Mouse (Mus musculus) layer of hippocampus, adult 9-11 months (tissue): ENCODE measurements around the gene Celf1.
"Not testable (repeated sequence)": the region's sequence is repeated elsewhere in the genome, so short reads cannot be mapped to it uniquely, and the experiment has no call there.

Source experiments
- DNase-seq: peaks from one replicate; pipeline ENCODE4 v3.0.0; 2022

The Celf1 gene

DNA sequence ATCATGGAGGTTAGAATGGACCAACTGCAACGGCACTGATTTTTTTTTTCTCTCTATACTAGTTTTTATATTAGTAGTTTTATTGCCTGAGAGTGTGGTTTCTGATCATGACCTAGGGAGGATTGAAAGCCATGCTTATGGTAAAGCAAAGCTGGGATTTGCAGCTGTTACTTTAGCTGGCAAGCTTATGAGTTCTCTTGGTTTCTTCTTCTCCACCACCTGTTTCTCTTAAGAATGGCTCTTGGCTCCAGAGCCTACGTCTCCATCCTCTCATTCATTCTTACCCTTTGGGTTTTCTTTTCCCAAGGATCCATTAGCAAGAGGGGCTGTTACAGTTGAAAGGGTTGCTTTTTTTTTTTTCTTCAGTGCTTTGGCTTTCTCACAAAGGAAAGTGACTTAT is 1.6 kb downstream of the Celf1 start:
- DNase-seq: no peak

DNA sequence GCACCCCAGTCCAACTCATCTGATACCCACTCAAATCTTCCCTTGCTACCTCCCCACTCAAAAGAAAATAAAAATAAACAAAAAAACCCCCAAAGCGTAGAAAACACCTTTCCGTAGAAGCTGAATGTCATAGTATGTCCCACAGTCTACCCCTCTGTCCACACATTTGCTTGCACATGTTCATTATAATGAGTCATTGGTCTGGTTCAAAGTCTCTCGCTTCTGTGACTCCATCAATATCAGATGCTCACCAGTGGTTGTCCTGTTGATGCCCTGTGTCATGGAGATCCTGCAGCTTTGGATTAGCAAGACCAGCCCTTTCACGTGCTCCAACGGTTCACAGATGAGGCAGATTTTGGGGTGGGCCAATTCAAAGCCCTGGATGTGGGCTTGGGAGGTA is 10.0 kb downstream of the Celf1 start:
- no peak for DNase-seq

DNA sequence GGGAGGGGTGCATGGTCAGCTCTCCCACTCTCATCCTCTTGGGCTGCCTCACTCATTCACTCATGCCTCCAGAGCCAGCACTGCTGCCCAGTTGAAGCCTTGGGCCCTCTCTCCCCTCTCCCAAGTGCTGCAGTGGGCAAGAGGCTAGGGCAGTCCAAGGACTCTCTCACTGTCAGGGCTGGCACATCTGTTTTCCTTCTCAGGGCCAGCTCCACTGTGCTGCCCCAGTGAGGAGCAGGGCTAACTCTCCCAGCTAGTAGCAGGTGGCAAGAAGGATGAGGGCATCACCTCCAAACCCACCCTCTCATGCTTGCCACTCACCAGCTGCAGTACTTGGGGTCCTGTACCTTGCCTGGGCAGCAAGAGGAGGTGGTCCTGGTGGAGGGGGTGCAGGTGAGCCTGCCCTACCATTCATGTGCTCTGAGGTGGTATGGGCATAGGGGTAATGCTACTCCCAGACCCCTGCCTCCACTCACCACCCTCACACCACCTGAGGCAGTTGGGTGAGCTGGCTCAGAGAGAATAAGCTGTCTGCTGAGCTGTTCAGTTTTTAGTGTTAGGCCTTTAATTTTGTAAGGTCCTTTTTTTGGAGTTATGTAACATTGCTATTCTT is 10.5 kb downstream of the Celf1 start:
- no peak for DNase-seq

DNA sequence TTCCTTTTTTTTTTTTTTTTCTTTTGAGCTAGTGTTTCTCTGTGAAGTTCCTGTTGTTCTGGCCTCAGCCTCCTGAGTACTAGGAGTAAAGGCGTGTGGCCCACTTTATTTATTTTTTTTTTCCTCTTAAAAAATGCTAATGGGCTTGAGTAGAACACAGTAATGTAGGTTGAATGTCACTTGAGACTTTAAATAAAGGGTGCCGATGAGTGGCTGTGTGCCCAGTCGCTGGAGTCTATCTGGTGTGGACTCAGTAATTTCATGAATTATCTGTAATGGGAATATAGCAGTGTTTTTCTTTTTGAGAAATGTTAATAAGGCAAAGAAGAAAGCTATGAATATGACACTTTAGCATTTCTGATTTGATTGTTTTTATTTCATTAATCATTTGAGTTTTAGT is 13.3 kb downstream of the Celf1 start:
- no peak for DNase-seq

DNA sequence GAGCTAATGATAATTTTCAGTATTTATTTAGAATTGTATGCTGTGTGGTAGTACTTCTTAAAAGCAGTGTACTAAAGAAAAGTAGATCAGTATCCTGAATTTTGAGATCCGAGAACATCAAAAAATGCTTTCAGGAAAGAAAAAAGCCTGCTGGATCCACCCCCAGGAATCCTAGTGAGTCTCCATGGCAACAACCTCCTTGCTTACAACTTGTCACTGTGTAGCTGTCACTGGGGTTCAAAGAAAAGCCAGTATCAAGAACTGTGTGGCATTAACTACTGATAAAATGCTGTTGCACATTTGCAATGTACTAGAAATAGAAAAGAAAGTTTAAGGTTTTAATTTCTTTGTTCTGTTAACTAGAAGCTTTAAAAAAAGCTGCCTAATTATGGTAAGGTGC is 15.9 kb downstream of the Celf1 start:
- peak; percentile 49 for DNase-seq

DNA sequence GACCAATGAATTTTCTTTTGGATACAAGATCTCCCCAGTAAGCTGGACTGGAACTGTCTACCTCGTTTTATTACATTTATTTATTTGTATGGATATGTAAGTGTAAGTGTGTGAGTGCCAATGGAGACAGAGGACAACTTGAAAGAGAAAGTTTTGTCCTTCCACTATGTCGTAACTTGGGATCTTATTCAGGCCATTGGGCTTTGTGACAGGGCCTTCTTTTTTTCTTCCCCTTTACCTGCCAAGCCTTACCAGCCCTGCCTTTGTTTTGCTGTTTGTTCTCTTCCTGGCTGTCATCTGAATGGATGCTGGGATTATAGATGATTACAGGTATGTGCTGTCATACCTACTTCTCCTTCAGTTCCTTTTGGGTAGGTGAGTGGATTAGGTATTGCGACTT is 18.7 kb downstream of the Celf1 start:
- no peak for DNase-seq

DNA sequence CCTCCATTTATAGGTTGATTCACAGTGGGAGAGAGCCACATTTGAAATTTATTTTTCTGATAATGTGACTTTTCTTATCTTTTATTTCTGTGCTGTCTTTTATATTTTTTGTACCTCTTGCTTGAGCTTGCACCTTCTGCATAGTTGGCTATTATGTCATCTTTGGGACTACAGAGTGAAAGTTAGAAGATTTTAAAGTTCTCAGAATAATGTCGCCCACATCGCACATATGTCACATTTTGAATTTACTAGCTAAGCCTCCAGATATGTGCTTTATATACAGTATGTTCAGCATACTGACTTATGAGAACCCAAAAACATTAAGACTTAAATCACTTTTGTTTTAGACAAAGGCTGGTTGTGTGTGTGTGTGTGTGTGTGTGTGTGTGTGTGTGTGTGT is 19.8 kb downstream of the Celf1 start:
- DNase-seq: peak; percentile 27

DNA sequence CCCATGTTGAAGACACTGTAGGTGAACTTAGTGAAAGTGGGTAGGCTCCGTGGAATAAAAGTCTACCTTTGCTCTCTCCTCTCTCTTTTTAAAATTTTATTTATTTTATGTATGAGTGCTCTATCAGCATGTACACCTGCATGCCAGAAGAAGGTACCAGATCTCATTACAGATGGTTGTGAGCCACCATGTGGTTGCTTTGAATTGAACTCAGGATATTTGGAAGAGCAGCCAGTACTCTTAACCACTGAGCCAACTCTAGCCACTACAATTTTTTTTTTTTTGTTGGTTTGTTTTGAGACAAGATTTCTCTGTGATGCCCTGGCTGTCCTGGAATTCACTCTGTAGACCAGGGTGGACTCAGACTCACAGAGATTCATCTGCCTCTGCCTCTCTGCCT is 23.1 kb downstream of the Celf1 start:
- DNase-seq: peak; percentile 55

DNA sequence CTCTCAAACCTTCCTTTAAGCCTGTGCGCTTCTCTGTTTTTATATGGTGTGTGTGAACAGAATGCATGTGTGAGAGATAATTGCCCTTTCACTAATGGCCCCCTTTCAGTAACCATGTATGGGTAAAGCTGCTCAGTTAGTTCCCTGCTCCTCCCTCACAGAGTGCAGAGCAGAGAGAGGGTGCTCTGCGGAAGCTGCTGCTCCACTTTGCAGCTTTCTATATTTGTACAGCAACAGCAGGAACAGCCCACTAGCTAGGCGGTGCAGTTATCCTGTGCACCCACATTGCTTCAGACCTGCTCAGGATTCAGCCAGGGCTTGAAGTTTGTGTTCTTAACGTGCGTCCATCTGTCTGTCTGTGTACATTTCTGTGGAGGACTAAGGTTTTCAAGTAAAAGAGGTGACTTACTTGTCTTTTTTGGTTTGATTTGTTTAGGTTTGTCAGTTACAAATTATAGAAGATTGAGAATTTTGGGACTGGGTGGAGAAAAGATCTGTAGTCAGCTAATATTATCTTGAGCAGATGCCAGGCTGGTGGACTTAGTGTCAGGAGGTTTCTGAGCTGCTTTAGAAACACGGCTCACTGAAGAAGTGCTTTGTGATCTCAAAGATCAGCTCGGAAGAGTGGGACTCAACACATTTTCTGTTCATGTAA is 24.8 kb downstream of the Celf1 start:
- peak; percentile 92 for DNase-seq

DNA sequence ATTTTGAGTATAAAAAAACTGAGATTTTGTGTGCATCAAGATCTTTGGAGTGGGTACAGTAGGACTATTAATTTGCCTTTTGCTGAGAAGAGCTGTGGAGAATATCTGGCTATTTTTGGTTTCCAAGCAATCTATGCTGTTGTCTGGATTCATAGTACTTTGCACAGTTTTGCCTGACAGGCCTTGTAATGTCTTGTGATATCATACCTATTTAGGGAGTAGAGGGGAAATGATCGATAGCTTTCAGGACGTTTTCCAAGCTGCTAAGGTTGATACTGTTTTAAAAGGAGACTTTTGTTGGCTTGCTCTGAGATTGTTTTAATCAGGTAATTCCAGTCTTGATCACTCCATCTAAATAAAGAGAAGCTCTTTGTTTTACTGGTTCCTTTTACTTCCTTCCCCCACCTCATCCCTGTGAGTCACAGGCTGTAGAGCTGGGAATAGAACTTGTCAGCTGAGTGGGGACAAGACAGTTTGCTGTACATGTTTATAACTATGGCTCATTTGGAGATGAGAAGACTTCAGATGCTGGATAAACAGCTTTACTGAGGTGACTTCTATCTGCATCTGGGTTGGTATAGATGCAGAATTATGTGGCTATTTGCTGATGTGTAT is 25.4 kb downstream of the Celf1 start:
- DNase-seq: peak; percentile 70

DNA sequence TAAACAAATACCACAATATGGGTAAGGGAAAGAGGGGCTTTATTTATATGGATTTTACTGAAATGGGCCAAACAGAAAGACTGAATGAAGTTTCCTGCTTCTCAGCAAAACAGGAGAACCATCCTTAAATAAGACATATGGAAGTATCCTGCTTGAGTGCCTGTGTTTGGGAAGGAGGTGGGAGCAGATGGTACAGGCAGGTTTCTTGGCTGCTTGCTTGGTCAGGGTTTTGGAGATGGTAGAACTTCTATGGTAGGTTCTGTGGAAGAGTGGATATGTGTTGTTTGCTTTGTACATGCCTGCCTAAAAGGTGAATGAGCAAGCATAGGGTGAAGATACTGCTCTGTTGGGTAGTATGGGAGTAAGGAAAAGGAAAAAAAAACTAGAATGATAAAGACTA is 30.4 kb downstream of the Celf1 start:
- DNase-seq: peak; percentile 68

DNA sequence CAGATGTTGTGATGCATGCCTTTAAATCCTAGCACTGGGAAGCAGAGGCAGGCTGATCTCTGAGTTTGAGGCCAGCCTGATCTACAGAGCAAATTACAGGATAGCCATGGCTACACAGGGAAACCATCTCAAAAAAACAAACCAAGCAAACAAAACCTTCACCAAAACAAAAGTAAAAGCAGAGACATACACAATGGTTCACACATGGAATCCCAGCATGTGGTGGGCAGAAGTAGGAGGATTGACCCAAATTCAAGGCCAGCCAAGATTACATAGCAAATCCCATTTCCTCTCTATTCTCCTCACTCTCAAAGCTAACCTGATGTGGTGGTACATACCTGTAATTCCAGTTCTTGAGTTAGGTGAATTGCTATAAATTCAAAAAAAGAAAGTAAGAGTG is 33.9 kb downstream of the Celf1 start:
- no peak for DNase-seq

DNA sequence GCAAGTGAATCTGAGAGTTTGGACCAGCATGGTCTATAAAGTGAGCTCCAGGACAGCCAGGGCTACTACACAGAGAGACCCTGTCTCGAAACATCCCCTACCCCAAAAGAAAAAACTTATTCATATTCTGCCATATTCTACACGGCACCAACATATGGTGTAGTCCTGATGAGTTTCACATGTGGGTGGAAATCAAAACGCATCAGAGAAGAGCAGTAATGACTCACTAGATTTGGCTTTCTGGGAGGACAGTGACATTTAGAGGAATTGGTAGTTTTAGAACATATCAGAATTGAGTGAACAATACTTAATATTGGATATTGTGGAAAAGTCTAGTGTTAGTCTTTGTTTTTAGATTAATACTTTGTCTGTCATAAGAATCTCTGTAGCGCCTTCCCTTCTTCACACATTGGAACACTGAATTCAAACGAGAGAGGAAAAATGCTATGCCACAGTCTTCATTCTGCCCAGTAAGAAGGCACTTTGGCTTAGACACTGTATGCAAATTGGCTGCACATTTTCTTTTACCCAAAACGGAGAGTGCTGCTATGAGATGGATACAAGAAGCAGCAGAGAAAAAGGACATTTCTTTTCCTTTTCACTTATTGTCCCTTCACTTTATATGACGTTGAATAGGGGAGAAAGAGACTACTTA is 35.1 kb downstream of the Celf1 start:
- DNase-seq: peak; percentile 50

DNA sequence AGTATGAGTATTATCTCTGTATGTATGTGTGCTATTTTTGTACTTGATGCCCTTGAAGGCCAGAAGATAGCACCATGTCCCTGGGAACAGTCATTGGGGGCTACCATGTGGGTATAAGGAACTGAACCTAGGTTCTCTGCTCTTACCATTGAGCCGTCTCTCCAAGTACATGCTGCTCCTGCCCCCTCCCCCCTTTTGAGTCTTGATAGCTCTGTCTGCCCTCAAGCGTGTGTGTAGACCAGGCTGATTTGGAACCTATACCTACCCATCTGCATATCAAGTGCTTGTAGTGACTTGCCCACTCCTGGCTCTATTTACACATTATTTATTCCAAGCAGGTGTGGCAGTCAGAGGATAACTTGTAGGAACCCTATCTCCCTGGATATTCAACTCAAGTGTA is 36.4 kb downstream of the Celf1 start:
- DNase-seq: no peak

DNA sequence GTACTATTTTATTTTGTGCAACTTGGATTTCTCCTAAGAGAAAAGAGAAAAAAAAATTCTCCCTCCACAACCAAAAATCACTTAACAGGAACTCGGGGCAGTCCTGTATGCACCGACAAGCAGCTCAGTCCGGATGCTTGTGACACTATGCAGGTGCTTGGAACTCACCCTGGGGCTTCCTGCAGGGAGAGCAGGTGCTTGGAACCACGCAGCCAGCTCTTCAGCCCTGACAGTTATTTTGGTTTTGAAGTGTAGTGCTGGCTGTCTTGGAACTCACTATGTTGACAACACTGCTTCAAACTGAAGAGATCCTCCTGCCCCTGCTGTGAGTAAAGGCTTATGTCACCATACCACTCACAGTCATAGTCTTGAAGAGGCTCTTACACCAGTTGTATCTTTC is 37.1 kb downstream of the Celf1 start:
- no peak for DNase-seq

DNA sequence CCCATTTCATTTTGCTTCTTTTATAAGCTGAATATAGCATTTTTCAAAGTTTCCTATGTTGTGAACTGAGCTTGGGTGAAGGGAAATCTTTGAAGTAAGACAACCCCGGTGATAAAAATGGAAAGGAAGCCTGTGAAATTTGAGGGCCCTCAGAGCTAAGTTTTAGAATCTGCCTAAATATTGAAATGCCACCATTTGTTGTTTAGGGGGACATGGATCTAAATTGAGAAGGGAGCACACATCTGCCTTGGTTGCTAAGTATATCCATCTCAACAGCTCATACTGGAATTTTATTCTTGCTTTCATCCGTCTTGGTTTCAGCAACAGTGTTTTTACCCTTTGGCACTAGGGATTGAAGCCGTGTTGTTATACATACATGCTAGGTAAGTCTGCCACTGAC is 45.9 kb downstream of the Celf1 start:
- DNase-seq: no peak

DNA sequence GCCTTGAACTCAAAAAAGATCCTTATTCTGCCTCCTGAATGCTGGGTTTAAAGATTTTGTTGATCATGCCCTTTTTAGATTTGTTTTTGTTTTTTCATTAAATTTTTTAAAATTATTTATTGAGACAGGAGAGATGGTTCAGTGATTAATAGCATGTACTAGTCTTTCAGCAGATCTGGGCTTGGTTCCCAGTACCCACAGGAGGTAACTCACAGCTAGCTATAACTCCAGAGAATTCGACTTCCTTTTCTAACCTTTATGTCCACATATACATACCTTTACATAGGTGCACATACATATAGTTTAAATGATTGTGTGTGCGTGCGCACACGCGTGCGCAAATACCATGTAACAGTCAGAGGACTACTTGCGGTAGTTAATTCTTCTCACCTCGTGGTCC is 68.4 kb downstream of the Celf1 start:
- no peak for DNase-seq

DNA sequence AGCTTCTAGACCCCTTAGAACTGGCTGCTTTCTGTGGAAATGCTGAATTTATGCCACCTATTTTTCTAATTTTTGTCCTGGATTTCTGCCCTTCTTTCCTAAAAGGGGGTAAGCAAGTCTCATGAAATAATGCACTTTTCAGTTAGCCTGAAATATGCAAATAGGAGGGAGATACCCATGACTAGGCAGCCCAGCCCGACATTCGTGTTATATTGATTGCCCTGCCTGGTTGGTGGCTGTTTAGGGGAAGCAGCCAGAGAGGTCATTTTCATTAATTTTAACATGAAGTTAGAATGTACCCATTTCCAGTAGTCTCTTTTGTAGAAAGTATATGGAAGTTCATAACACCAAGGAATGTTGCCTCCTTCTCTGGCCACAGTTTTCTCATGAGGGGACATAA is 73.7 kb downstream of the Celf1 start:
- DNase-seq: no peak

DNA sequence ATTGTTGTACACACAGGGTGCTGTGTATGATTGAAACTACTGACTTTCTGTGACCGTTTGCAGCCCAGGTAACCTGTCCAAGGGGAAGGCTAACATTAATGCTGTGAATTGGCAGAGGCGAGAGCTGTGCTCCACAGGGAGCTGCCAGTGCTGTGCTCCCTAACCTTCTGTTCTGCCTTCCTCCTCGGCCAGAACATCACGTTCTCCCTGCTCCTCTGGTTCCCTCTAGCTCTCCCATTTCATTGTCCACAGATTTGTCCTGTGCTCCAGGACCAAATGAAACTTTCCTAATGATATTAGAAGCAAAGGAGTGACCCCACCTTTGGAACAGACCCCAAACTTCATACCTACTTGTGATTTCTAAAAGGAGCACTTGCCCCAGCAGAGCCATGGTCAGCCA is 75.2 kb downstream of the Celf1 start:
- no peak for DNase-seq

DNA sequence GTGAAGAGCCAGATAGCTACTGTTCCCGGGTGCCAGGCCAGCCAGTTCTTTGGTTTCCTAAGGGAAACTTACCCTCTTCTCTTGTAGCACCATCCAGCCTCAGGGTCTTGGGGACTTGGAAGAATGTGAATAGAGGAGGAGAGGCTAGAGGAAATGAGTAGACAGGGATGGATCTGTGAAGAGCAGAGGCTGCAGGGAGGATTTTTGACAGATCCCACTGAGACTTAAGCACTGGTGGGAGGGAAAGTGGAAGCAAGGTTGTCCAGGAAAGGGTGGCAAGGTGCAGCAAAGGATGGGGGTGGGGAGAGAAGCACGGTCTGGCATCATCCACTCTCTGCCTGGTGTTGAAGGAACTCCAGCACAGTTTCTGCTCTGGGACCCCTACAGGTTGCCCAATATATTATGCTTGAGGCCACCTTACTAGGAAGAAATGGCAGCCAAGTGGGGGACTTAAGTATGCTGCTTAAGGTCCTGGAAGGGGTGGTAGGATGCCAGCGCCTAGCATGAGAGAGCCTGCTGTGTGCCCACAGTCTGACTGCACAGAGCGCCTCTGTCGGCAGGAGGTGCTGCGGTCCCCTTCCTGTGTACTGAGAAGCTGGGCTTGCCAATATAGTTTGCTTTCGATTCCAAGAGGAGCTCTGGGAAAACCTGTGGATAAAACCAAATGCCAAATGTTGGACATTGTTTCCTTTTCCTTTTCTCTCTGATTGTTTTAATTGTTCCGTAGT is 78.0 kb downstream of the Celf1 start:
- peak; percentile 33 for DNase-seq

DNA sequence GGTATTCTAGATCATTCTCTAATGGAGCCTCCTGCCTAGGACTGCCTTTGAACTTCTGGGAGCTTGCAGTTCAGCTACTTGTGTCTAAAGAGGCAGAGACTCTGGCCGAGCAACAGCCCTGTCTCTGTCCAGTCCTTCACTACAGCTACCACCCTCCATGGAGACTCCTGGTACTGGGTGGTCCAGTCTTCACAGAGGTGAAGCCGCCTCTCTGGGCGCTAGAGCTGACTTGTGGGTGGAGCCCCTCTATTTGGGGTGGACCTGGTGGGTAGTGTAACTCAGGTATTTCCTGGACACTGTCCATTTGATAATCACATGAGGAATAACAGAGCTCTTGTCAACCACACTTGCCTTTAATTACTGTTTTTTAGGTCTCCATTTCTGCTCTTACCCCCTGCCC is 79.7 kb downstream of the Celf1 start:
- no peak for DNase-seq

DNA sequence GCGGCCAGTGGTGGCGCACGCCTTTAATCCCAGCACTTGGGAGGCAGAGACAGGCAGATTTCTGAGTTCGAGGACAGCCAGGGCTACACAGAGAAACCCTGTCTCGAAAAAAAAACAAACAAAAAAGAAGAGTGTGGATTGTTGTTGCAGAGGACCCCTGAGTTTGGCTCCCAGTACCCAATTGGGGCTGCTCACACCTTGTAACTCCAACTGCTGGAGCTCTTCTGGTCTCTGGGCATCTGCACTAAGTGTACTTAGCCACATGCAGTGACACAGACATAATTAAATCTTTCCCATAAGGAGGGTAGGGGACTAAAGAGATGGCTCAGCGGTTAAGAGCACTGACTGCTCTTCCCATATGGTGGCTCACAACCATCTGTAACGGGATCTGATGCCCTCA is 82.1 kb downstream of the Celf1 start:
- DNase-seq: not testable (repeated sequence)

DNA sequence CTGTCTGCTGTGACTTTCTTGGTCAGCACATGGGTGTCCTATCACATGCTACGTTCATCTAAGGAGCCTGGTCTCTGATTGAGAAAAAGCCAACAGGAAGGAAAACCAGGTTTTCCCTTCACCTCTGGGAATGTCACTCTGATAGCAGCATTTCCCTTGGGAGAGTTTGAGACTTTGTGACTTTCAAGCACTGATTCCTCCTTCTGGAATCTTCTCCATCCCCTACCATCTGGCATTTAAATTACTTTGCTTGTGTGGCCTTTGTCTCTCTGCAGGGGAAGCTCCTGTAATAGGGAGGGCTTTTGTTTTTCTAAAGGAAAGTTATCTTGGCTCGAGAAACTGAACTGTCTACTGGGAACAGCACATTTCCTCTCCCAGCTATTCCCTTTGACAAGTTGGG is 82.9 kb downstream of the Celf1 start:
- DNase-seq: no peak

DNA sequence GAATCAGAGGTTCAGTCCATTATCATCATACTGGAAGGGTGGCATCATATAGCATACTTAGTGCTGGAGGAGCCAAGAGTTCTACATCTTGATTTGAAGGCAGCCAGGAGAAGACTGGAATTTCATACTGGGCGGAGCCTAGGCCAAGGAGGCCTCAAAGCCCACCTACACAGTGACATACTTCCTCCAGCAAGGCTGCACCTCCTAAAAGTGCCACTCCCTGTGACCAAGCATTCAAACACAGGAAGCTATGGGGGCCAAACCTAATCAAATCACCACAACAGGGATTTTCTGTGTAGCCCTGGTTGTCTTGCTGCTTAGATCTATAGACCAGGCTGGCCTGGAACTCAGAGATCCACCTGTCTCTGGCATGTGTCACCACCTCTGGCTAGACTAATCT is 83.8 kb downstream of the Celf1 start:
- DNase-seq: no peak
